Mouse (Mus musculus): ENCODE measurements around the gene Bend6.

- TF ChIP-seq MAFK (IDR thresholded peaks at IDR 0.05; ENCODE audit: borderline replicate concordance, low read depth, low read length): no peak
- TF ChIP-seq EP300 (IDR thresholded peaks at IDR 0.05; ENCODE audit: low read depth in 1 of 2, low read length in 2 of 2): no peak
Observed at GRCm38 (mm10) chr1:33830586-33830985, 77.0 kb downstream of the Bend6 start.

All from MEL (cell line).